Mouse (Mus musculus) erythroblast, embryonic 14.5 days (primary cell): ENCODE data around the gene Lmf2.

Experiments
- GATA1 ChIP-seq: IDR thresholded peaks from 2 replicates; pipeline ENCODE4 v1.6.1; 2012; ENCODE audit warnings: low read length, inconsistent platforms, mixed read lengths
- TAL1 ChIP-seq: IDR thresholded peaks from 3 replicates; pipeline ENCODE4 v1.6.1; 2012; ENCODE audit warnings: low read length, inconsistent platforms, mixed read lengths

DNA sequence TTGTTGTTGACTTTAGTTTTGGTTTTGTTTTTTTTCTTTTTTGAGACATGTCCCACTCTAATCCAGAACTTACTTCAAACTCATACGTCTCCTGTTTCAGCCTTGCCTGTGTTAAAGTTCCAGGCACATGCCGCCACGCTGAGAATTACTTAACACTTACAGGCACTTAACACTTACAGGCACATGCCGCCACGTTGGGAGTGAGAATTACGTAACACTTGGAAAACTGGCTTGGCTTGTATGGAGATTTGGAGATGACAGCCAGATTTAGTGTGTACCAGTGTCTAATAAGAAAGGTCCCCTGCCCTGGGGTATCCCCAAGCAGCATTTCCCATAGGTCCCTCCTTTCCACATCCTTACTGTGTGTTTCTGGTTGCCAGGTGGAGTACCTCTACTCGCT, 7.6 kb upstream of the Lmf2 start:
- no peak for TF ChIP-seq GATA1
- no peak for TF ChIP-seq TAL1
